Mouse (Mus musculus): ENCODE measurements around the gene Asb18.

DNA sequence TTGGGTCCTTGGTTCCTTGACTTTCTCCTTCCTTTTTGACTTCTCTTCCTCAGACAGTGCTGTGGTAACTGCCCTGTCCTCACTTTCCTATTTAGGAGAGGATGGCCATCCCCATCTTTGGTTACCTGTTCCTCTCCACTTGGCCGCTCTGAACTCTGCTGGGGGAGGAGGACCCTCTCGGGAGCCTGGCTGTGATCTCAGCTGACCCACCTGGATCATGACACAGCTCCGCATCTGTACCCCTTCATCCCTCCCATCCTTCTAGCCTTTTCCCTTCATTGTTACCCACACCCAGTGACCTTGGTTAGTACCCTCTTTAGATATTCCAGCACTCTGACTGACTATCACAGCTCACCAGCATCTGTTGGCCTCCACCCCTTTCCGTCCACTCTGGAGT is 44.8 kb downstream of the Asb18 start:
- TF ChIP-seq CTCF (conservative IDR thresholded peaks at IDR 0.05; ENCODE audit: low read length), result no peak
- TF ChIP-seq POU5F1 (IDR thresholded peaks at IDR 0.05; ENCODE audit: borderline replicate concordance, low read length), result no peak
- no peak for TF ChIP-seq NANOG (IDR thresholded peaks at IDR 0.05; ENCODE audit: borderline replicate concordance, low read length)

Data from E14TG2a.4 (cell line).